In the genomic region with DNA sequence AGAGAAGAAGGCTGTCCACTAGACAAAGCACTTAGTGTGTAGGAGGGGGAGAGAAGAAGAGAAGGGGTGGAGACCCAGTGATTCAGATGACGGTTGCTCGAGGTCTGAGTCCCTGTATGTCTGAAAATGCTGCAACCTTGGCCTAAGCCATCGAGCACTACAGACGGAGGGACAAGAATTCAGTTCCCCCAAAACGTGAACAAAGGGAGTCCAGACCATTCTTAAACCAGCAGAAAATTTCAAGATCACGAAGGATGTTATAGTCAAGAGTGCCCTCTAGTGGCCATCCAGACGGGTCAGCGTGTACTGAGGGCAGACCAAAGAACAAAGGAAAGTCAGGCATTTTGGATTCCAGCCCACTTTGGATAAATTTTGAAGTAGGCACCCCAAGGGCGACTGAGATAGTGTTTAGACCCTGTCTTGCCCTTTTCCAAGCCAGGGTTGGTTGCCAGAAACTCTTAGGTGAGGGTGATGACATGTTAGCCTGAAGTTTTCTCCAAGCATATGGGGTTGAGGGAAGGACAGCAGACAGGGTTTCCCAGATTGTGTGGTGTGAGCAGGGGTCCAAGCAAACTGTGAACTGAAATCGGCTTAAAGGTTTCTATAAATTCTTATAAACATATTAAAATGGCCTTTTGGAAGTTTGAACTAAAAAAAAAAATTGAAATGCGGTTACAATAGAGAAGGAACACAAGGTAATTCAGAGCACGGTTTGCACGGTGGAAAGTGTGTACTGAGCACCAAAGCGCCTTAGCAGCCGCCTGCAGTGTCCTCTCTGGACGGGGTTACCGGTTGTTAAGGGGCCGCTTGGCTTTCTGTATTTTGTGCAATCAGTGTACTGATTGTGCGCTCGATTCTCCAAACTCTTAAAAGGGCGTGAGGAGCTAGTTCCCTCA, we compare ENCODE assay signal across 8 mouse cellular contexts. TPM values are rescaled to one million over a fixed set of nuclear protein-coding genes. Genes with fewer than 3 reads are reported as not detected.
A peak's percentile ranks its signal among the peaks of the same experiment; 100 is the strongest.
DNase-seq lines count a peak whose midpoint lies in the region; ATAC-seq and TF ChIP-seq lines count a peak whose summit lies in the region.

No protein-coding gene starts in this region.

- H3K9me3 ChIP-seq in embryonic facial prominence, embryonic 11.5 days (replicated peaks; ENCODE audit: control insufficient read depth, low read length), result no peaks in the 10 kb centered on the region
- no peaks in the 10 kb centered on the region for H3K9me3 ChIP-seq in limb, embryonic 15.5 days
- no peaks in the 10 kb centered on the region for H3K9me3 ChIP-seq in midbrain, embryonic 16.5 days (replicated peaks; ENCODE audit: control insufficient read depth, low read length, poor library complexity, severe bottlenecking)
- no peaks in the 10 kb centered on the region for H3K9me3 ChIP-seq in stomach, embryonic 15.5 days

- peak overlapping the region; percentile 11 for H3K4me3 ChIP-seq in C2C12 (ENCODE audit: insufficient read depth, poor library complexity, severe bottlenecking)
- H3K4me3 ChIP-seq in embryonic facial prominence, embryonic 11.5 days (ENCODE audit: low read depth, low read length), result peak overlapping the region; percentile 50
- H3K4me3 ChIP-seq in limb, embryonic 15.5 days, result peak overlapping the region; percentile 45
- peak overlapping the region; percentile 54 for H3K4me3 ChIP-seq in midbrain, embryonic 16.5 days (ENCODE audit: low read depth, low read length)
- H3K4me3 ChIP-seq in stomach, embryonic 15.5 days (replicated peaks), result peak overlapping the region; percentile 55

- H3K9ac ChIP-seq in embryonic facial prominence, embryonic 11.5 days (replicated peaks; ENCODE audit: low read length), result peak overlapping the region; percentile 63
- H3K9ac ChIP-seq in limb, embryonic 15.5 days, result peak overlapping the region; percentile 33; the same call in 1 of the 2 replicates
- peak overlapping the region; percentile 63 for H3K9ac ChIP-seq in midbrain, embryonic 16.5 days (ENCODE audit: low read depth, low read length)
- H3K9ac ChIP-seq in stomach, embryonic 15.5 days, result peak overlapping the region; percentile 35; the same call in 1 of the 2 replicates

- no peaks in the 10 kb centered on the region for H3K4me1 ChIP-seq in embryonic facial prominence, embryonic 11.5 days (ENCODE audit: control insufficient read depth, insufficient read depth, low read length)
- H3K4me1 ChIP-seq in limb, embryonic 15.5 days, result 0 out of 2 replicates have a peak, but pooled peaks cover 2% of the 10 kb centered on the region
- H3K4me1 ChIP-seq in midbrain, embryonic 16.5 days (ENCODE audit: control insufficient read depth, insufficient read depth, low read length), result peaks cover 11% of the 10 kb centered on the region
- no peaks in the 10 kb centered on the region for H3K4me1 ChIP-seq in stomach, embryonic 15.5 days

- ATAC-seq in embryonic facial prominence, embryonic 11.5 days (replicated peaks; ENCODE audit: insufficient number of reproducible peaks, low FRiP score, low TSS enrichment, low read depth), result peak; percentile 85
- ATAC-seq in limb, embryonic 15.5 days (ENCODE audit: insufficient number of reproducible peaks, low FRiP score, low TSS enrichment, low read depth), result peak; percentile 77
- peak; percentile 83 for ATAC-seq in midbrain, embryonic 16.5 days
- peak; percentile 66 for ATAC-seq in stomach, embryonic 15.5 days (ENCODE audit: insufficient read depth, low FRiP score, low read depth)

- peak; percentile 51 for TF ChIP-seq CTCF in C2C12 (IDR thresholded peaks at IDR 0.05; ENCODE audit: control insufficient read depth, insufficient read depth, insufficient read length)

- WGBS in embryonic facial prominence, embryonic 11.5 days, result 0% methylated on average over 21 of the region's 21 CpGs
- under 1% methylated on average over 21 of the region's 21 CpGs for WGBS in limb, embryonic 15.5 days
- WGBS in midbrain, embryonic 16.5 days, result under 1% methylated on average over 21 of the region's 21 CpGs
- under 1% methylated on average over 21 of the region's 21 CpGs for WGBS in stomach, embryonic 15.5 days

- H3K79me2 ChIP-seq in C2C12 (ENCODE audit: control insufficient read depth, insufficient read depth), result no peaks in the 10 kb centered on the region

- peak overlapping the region; percentile 49 for H3K4me2 ChIP-seq in embryonic facial prominence, embryonic 11.5 days (ENCODE audit: low read depth, low read length)
- peak overlapping the region; percentile 67 for H3K4me2 ChIP-seq in limb, embryonic 15.5 days
- H3K4me2 ChIP-seq in midbrain, embryonic 16.5 days (ENCODE audit: low read length), result peak overlapping the region; percentile 85
- peak overlapping the region; percentile 67 for H3K4me2 ChIP-seq in stomach, embryonic 15.5 days

- peak; percentile 88 for DNase-seq in adrenal gland, postnatal 14 days
- peak; percentile 96 for DNase-seq in embryonic facial prominence, embryonic 11.5 days (ENCODE audit: low spot score)
- peak; percentile 84 to 89 for DNase-seq in heart, adult 18-20 months
- DNase-seq in kidney, adult 11 months, result peak; percentile 52

- H3K79me3 ChIP-seq in C2C12 (ENCODE audit: low read depth), result no peaks in the 10 kb centered on the region

- peak overlapping the region; percentile 28 for H3ac ChIP-seq in C2C12 (ENCODE audit: control insufficient read depth, insufficient read length, low read depth)

- no peaks in the 10 kb centered on the region for H3K36me3 ChIP-seq in C2C12 (ENCODE audit: control insufficient read depth, insufficient read depth)
- H3K36me3 ChIP-seq in embryonic facial prominence, embryonic 11.5 days (replicated peaks; ENCODE audit: control insufficient read depth, insufficient read depth, low read depth, low read length), result no peaks in the 10 kb centered on the region
- H3K36me3 ChIP-seq in limb, embryonic 15.5 days, result no peaks in the 10 kb centered on the region
- no peaks in the 10 kb centered on the region for H3K36me3 ChIP-seq in midbrain, embryonic 16.5 days (ENCODE audit: control insufficient read depth, insufficient read depth, low read length)
- H3K36me3 ChIP-seq in stomach, embryonic 15.5 days, result no peaks in the 10 kb centered on the region

- no peaks in the 10 kb centered on the region for H3K27me3 ChIP-seq in C2C12 (ENCODE audit: control insufficient read depth, insufficient read depth, insufficient read length)
- H3K27me3 ChIP-seq in embryonic facial prominence, embryonic 11.5 days (ENCODE audit: control insufficient read depth, insufficient read depth, low read length), result no peaks in the 10 kb centered on the region
- H3K27me3 ChIP-seq in limb, embryonic 15.5 days, result no peaks in the 10 kb centered on the region
- H3K27me3 ChIP-seq in midbrain, embryonic 16.5 days (ENCODE audit: control insufficient read depth, insufficient read depth, low read depth, low read length), result no peaks in the 10 kb centered on the region
- no peaks in the 10 kb centered on the region for H3K27me3 ChIP-seq in stomach, embryonic 15.5 days (replicated peaks)

- peak overlapping the region; percentile 95 for H3K27ac ChIP-seq in embryonic facial prominence, embryonic 11.5 days (replicated peaks; ENCODE audit: low read depth, low read length)
- peak overlapping the region; percentile 96 for H3K27ac ChIP-seq in limb, embryonic 15.5 days
- H3K27ac ChIP-seq in midbrain, embryonic 16.5 days (ENCODE audit: low read length), result peak overlapping the region; percentile 95
- peak overlapping the region; percentile 96 for H3K27ac ChIP-seq in stomach, embryonic 15.5 days

RNA-seq across cellular contexts. Expression of gene Hist1h4j, which starts 0.6 kb away (rescaled TPM):
- 2.9 TPM for polyA plus RNA-seq in C2C12 (2012; fragmentation: generic; extraction: Trizol)
- total RNA-seq in adrenal gland, postnatal 14 days (2021), result 35.2 and 49.4 TPM in 2 replicates
- polyA plus RNA-seq in embryonic facial prominence, embryonic 11.5 days (2014; fragmentation: Nextera tagmentation; extraction: Ambion mirVana), result 1.4 and 2.7 TPM in 2 replicates
- total RNA-seq in heart, adult 18-20 months (2021), result 1 to 10 TPM; 1.9 to 3.4 TPM
- 1.1 and 1.2 TPM in 2 replicates for polyA plus RNA-seq in limb, embryonic 15.5 days (2015; fragmentation: Nextera tagmentation; extraction: Ambion mirVana)
- 0.40 and 0.80 TPM in 2 replicates for polyA plus RNA-seq in midbrain, embryonic 16.5 days (2015; fragmentation: Nextera tagmentation; extraction: Ambion mirVana)
- 2.9 and 3.6 TPM in 2 replicates for polyA plus RNA-seq in stomach, embryonic 15.5 days (2015; fragmentation: Nextera tagmentation; extraction: Ambion mirVana)

RNA-seq across cellular contexts. Expression of gene Hist1h2bm, which starts 12.4 kb away (rescaled TPM):
- 3.4 TPM for polyA plus RNA-seq in C2C12 (2012; fragmentation: generic; extraction: Trizol)
- total RNA-seq in adrenal gland, postnatal 14 days (2021), result 57.9 and 74.0 TPM in 2 replicates
- polyA plus RNA-seq in embryonic facial prominence, embryonic 11.5 days (2014; fragmentation: Nextera tagmentation; extraction: Ambion mirVana), result 6.3 and 6.4 TPM in 2 replicates
- total RNA-seq in heart, adult 18-20 months (2021), result 1 to 10 TPM; 2.0 to 3.6 TPM
- 2.5 and 4.5 TPM in 2 replicates for polyA plus RNA-seq in limb, embryonic 15.5 days (2015; fragmentation: Nextera tagmentation; extraction: Ambion mirVana)
- polyA plus RNA-seq in midbrain, embryonic 16.5 days (2015; fragmentation: Nextera tagmentation; extraction: Ambion mirVana), result 1.2 and 1.4 TPM in 2 replicates
- 2.5 and 3.3 TPM in 2 replicates for polyA plus RNA-seq in stomach, embryonic 15.5 days (2015; fragmentation: Nextera tagmentation; extraction: Ambion mirVana)

RNA-seq across cellular contexts. Expression of gene Hist1h4k, which starts 16.0 kb away (rescaled TPM):
- 10.3 TPM for polyA plus RNA-seq in C2C12 (2012; fragmentation: generic; extraction: Trizol)
- 468 and 533 TPM in 2 replicates for total RNA-seq in adrenal gland, postnatal 14 days (2021)
- polyA plus RNA-seq in embryonic facial prominence, embryonic 11.5 days (2014; fragmentation: Nextera tagmentation; extraction: Ambion mirVana), result 7.7 and 8.5 TPM in 2 replicates
- 10 to 100 TPM; 39.5 to 45.0 TPM for total RNA-seq in heart, adult 18-20 months (2021)
- polyA plus RNA-seq in limb, embryonic 15.5 days (2015; fragmentation: Nextera tagmentation; extraction: Ambion mirVana), result 4.1 TPM in 1 of 2 replicates, not detected in the other
- polyA plus RNA-seq in midbrain, embryonic 16.5 days (2015; fragmentation: Nextera tagmentation; extraction: Ambion mirVana), result 2.7 TPM in 1 of 2 replicates, not detected in the other
- polyA plus RNA-seq in stomach, embryonic 15.5 days (2015; fragmentation: Nextera tagmentation; extraction: Ambion mirVana), result 2.4 and 3.2 TPM in 2 replicates

RNA-seq across cellular contexts. Expression of gene Hist1h3h, which starts 16.8 kb away (rescaled TPM):
- polyA plus RNA-seq in C2C12 (2012; fragmentation: generic; extraction: Trizol), result 15.6 TPM
- total RNA-seq in adrenal gland, postnatal 14 days (2021), result 287 and 324 TPM in 2 replicates
- polyA plus RNA-seq in embryonic facial prominence, embryonic 11.5 days (2014; fragmentation: Nextera tagmentation; extraction: Ambion mirVana), result 9.7 and 14.7 TPM in 2 replicates
- 10 to 100 TPM; 11.0 to 14.3 TPM for total RNA-seq in heart, adult 18-20 months (2021)
- 3.5 and 7.6 TPM in 2 replicates for polyA plus RNA-seq in limb, embryonic 15.5 days (2015; fragmentation: Nextera tagmentation; extraction: Ambion mirVana)
- 3.4 TPM in 1 of 2 replicates, not detected in the other for polyA plus RNA-seq in midbrain, embryonic 16.5 days (2015; fragmentation: Nextera tagmentation; extraction: Ambion mirVana)
- polyA plus RNA-seq in stomach, embryonic 15.5 days (2015; fragmentation: Nextera tagmentation; extraction: Ambion mirVana), result 4.7 and 6.3 TPM in 2 replicates

RNA-seq across cellular contexts. Expression of gene Hist1h2ai, which starts 18.0 kb away (rescaled TPM):
- polyA plus RNA-seq in C2C12 (2012; fragmentation: generic; extraction: Trizol), result 15.6 TPM
- total RNA-seq in adrenal gland, postnatal 14 days (2021), result 129 and 184 TPM in 2 replicates
- 26.6 and 30.4 TPM in 2 replicates for polyA plus RNA-seq in embryonic facial prominence, embryonic 11.5 days (2014; fragmentation: Nextera tagmentation; extraction: Ambion mirVana)
- 10 to 100 TPM in 1 of 2 experiments, 1 to 10 TPM in 1; 4.0 to 15.4 TPM for total RNA-seq in heart, adult 18-20 months (2021)
- 17.1 and 23.9 TPM in 2 replicates for polyA plus RNA-seq in limb, embryonic 15.5 days (2015; fragmentation: Nextera tagmentation; extraction: Ambion mirVana)
- polyA plus RNA-seq in midbrain, embryonic 16.5 days (2015; fragmentation: Nextera tagmentation; extraction: Ambion mirVana), result 3.5 and 9.7 TPM in 2 replicates
- 25.1 TPM in 2 replicates for polyA plus RNA-seq in stomach, embryonic 15.5 days (2015; fragmentation: Nextera tagmentation; extraction: Ambion mirVana)

Comparison
In these comparisons a context has a peak if more than half of its experiments do, and no peak if none do; other contexts are left out.
1. Peak in every context shown above with its lines: DNase-seq, ATAC-seq, H3K4me3 ChIP-seq and H3K27ac ChIP-seq.